Mouse (Mus musculus) spleen, adult 2 months (tissue): ENCODE measurements around the gene Syt14. TPM values are rescaled to one million over a fixed set of nuclear protein-coding genes. Genes with fewer than 3 reads are reported as not detected.

Experiments
- DNase-seq, 2 experiments: peaks; one replicate each; pipeline versions ENCODE4 v3.0.0 to v3.0.0-alpha.2; 2012 to 2021; ENCODE audit warnings: low spot score in 2 of 2, low read depth in 1 of 2
- H3K27ac ChIP-seq: fragments of 200-500 bp; 2 replicates; pipeline ENCODE4 v1.5.1; 2012; ENCODE audit warnings: low read length, inconsistent platforms; ENCODE audit not compliant: insufficient read depth
- H3K27me3 ChIP-seq: fragments of 200-500 bp; 2 replicates; pipeline ENCODE4 v1.6.1; 2012; ENCODE audit warnings: mild to moderate bottlenecking, moderate library complexity, low read length, inconsistent platforms; ENCODE audit not compliant: control insufficient read depth, insufficient read depth
- H3K36me3 ChIP-seq: fragments of 200-500 bp; 2 replicates; pipeline ENCODE4 v1.6.1; 2012; ENCODE audit warnings: mild to moderate bottlenecking, low read length, inconsistent platforms; ENCODE audit not compliant: control insufficient read depth, insufficient read depth
- H3K4me1 ChIP-seq: fragments of 200-500 bp; 2 replicates; pipeline ENCODE4 v1.6.1; 2011; ENCODE audit warnings: inconsistent platforms; ENCODE audit not compliant: control insufficient read depth, insufficient read depth, insufficient read length
- H3K4me3 ChIP-seq: fragments of 200-500 bp; 2 replicates; pipeline ENCODE4 v1.5.1; 2011; ENCODE audit warnings: mild to moderate bottlenecking, inconsistent platforms; ENCODE audit not compliant: insufficient read depth, insufficient read length; ENCODE audit errors: extremely low read depth
- CTCF ChIP-seq: fragments of 200-500 bp; IDR thresholded peaks from 2 replicates; pipeline ENCODE4 v1.5.1; 2011; ENCODE audit warnings: mild to moderate bottlenecking, inconsistent platforms; ENCODE audit not compliant: insufficient read depth, insufficient read length, insufficient replicate concordance; ENCODE audit errors: extremely low read depth
- POLR2A ChIP-seq: fragments of 200-500 bp; IDR thresholded peaks from 2 replicates; pipeline ENCODE4 v1.6.1; 2011; ENCODE audit warnings: low read depth, low read length, inconsistent platforms
- WGBS: fragments of 180-500 bp; shearing (Covaris S2); methylation state at CpG from one replicate; pipeline ENCODE4 v1.1.7; 2018; 5-methylcytosine and 5-hydroxymethylcytosine counted together
- polyA plus RNA-seq: library from polyadenylated mRNA; depleted of rRNA; stranded (reverse); fragments of >200 nt; gene quantifications from 2 replicates; pipeline ENCODE4 v1.2.3, GENCODE M21; 2012; rRNA removed

Syt14 gene
- polyA plus RNA-seq: 0.05 and 0.08 TPM in 2 replicates

GRCm38 (mm10) chr1:193035371-193036238 is at the start of gene Syt14:
TSS of gene Syt14 (minus strand) at chr1:193035775.
- no peak for TF ChIP-seq POLR2A
- H3K27ac ChIP-seq: no peak within 1 kb of the TSS
- H3K36me3 ChIP-seq: no peaks in the 10 kb centered on the region
- H3K4me1 ChIP-seq: peaks cover 7% of the 10 kb centered on the region
- H3K27me3 ChIP-seq: peaks cover 9% of the 10 kb centered on the region
- 3% methylated on average over 62 of the region's 67 CpGs for WGBS
- DNase-seq: peak in 1 of 2 experiments; percentile 20
- H3K4me3 ChIP-seq: peak within 1 kb of the TSS; percentile 33; the same call in 1 of the 2 replicates

GRCm38 (mm10) chr1:193084016-193084415 is 48.4 kb upstream of the Syt14 start:
- no peak for DNase-seq
- H3K27ac ChIP-seq: no peak overlapping the region
- no peaks in the 10 kb centered on the region for H3K4me1 ChIP-seq

DNA sequence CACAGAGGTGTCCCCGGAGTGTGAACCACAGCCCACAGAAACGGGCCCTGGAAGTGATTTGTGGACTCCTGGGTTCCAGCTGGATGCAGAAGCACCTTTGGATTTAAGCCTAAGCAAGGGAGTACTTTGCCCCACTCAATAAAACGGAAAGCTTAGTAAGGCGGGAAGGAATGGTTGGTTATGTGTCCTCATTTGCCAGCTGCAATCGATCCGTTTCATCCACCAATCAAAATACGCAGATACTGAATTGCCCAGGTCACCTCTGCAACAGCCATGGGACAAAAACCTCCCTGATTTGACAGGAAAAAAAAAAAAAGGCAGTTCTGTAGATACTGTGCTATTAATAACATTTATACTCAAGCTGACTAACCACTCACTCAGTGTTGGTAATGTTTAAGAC is 47.5 kb upstream of the Syt14 start:
- WGBS: 89% methylated on average over 7 of the region's 7 CpGs
- Histone ChIP-seq H3K27ac (no peak overlapping the region), H3K4me3 (no peak overlapping the region), H3K36me3 (no peaks in the 10 kb centered on the region), H3K4me1 (no peaks in the 10 kb centered on the region), H3K27me3 (no peaks in the 10 kb centered on the region)
- TF ChIP-seq CTCF: no peak
- TF ChIP-seq POLR2A: no peak
- no peak for DNase-seq

More at GRCm38 (mm10) chr1:193084016-193084415, 48.4 kb upstream of the Syt14 start:
- WGBS: 88% methylated on average over 1 of the region's 1 CpGs
- Histone ChIP-seq H3K4me3 (no peak overlapping the region), H3K27me3 (no peaks in the 10 kb centered on the region), H3K36me3 (no peaks in the 10 kb centered on the region)
- no peak for TF ChIP-seq CTCF

DNA sequence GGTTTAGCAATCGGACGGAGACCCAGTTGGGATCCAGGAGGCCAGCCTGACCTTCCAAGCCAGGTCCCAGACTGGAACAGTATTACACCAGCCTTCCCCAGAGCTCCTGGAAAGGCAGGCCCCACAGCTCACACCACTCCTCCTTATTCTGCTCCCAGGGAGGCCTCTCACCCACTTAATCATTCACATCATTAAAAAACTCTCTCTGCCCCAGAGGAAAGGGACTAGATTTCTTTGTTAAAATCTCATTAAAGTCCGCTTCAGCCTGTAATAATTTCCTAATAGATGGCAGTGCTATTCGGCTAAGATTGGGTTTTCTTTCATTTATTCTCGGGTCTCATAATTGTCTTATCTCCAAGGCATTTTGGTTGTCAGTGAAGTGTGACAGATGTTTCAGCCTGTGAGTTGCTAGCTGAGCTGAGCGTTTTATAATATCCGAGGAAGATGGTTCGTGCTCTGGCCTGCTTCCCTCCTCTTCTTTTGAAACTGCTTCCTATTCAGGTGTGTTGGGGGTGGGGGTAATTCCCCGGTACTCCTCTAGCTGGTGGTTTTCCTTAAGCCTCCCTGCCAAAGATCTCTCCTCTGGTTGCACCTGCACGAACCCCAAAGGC is 46.8 kb upstream of the Syt14 start:
- TF ChIP-seq CTCF (no peak), POLR2A (no peak)
- no peaks in the 10 kb centered on the region for H3K36me3 ChIP-seq
- no peaks in the 10 kb centered on the region for H3K27me3 ChIP-seq
- WGBS: 74% methylated on average over 10 of the region's 10 CpGs
- DNase-seq: no peak
- no peaks in the 10 kb centered on the region for H3K4me1 ChIP-seq
- no peak overlapping the region for H3K27ac ChIP-seq
- H3K4me3 ChIP-seq: no peak overlapping the region

DNA sequence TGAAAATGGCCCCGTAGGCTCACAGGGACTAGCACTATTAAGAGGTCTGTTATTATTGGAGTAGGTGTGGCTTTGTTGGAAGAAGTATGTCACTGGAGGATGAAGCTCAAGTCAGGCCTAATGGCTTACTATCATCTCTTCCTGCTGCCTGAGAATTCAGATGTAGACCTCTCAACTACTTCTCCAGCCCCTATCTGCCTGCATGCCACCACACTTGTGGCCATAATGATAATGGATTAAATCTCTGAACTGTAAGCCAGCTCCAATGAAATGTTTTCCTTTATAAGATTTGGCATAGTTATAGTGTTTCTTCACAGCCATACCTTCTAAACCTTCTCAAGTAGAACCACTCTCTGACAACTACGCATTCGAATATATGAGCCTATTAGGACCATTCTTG is 27.0 kb upstream of the Syt14 start:
- TF ChIP-seq CTCF: no peak
- TF ChIP-seq POLR2A: no peak
- no peak overlapping the region for H3K4me3 ChIP-seq
- 92% methylated on average over 3 of the region's 3 CpGs for WGBS
- H3K27me3 ChIP-seq: no peaks in the 10 kb centered on the region
- H3K27ac ChIP-seq: no peak overlapping the region
- no peaks in the 10 kb centered on the region for H3K4me1 ChIP-seq
- no peak for DNase-seq
- no peaks in the 10 kb centered on the region for H3K36me3 ChIP-seq

DNA sequence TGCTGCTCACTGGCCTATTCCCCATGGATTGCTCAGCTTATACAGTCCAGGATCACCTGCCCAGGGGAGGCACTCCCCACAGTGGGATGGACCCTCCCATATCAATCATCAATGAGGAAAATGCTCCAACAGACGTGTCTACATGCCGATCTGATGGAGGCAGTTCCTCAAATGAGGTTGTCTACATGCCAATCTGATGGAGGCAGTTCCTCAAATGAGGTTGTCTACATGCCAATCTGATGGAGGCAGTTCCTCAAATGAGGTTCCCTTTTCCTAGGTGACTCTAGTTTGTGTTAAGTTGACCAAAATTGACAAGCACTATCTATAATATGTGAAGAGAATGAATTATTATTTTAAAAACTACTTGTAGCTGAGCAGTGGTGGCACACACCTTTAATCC is 24.6 kb upstream of the Syt14 start:
- WGBS: 9% methylated on average over 2 of the region's 2 CpGs
- Histone ChIP-seq H3K27me3 (no peaks in the 10 kb centered on the region), H3K4me1 (no peaks in the 10 kb centered on the region), H3K4me3 (no peak overlapping the region), H3K27ac (no peak overlapping the region), H3K36me3 (no peaks in the 10 kb centered on the region)
- TF ChIP-seq POLR2A (no peak), CTCF (no peak)
- DNase-seq: no peak

DNA sequence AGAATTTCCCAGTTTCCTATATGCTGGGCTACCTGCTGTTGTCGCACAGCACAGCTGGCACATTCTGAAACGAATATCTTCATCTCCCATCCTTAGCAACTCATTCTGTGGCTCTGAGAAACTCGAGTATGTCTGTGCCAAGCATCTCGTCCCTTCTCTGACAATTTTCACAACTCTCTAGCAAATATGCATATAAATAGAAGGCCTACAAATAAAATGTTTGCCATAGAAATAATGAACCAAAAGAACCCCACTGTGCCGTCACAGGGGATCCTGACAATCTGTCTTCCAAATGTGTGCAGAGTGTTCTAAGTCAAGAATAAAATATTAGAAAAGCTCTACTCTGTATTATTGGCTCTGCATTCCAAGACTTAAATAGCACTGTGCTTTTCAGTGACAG is 24.0 kb upstream of the Syt14 start:
- no peaks in the 10 kb centered on the region for H3K4me1 ChIP-seq
- TF ChIP-seq POLR2A (no peak), CTCF (no peak)
- H3K27ac ChIP-seq: no peak overlapping the region
- no peaks in the 10 kb centered on the region for H3K27me3 ChIP-seq
- WGBS: 72% methylated on average over 5 of the region's 5 CpGs
- no peak overlapping the region for H3K4me3 ChIP-seq
- DNase-seq: no peak
- H3K36me3 ChIP-seq: no peaks in the 10 kb centered on the region
